Mouse (Mus musculus) A20 (cell line): Measurements from ENCODE around the gene Cldn5.

Experiments
- DNase-seq: peaks from one replicate; pipeline ENCODE4 v3.0.0-alpha.2; 2011; ENCODE audit warnings: low read depth, low spot score

Cldn5 gene

DNA sequence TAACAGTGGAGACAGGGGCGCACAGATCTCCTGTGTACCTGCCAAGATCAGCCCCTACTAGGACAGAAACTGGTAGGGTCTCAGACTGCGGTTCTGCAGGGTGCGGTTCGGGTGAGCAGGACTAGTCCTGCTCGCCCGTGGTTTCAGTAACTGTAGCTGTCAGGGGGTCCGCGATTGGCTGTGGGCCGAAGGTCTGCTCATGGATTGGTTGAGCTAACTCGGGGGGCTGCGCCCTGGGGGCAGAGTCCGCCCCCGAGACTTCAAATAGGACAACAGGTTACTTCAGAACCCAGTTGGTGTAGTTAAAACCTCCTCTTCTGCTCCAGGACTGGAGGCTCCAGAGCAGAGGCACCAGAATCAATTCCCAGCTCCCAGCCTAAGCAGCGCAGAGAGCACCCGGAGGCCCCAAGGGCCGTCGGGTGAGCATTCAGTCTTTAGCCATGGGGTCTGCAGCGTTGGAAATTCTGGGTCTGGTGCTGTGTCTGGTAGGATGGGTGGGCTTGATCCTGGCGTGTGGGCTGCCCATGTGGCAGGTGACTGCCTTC is at the start of gene Cldn5:
TSS of gene Cldn5 (plus strand) at position 292 of the 545 bp plus-strand sequence.
- DNase-seq = no peak

DNA sequence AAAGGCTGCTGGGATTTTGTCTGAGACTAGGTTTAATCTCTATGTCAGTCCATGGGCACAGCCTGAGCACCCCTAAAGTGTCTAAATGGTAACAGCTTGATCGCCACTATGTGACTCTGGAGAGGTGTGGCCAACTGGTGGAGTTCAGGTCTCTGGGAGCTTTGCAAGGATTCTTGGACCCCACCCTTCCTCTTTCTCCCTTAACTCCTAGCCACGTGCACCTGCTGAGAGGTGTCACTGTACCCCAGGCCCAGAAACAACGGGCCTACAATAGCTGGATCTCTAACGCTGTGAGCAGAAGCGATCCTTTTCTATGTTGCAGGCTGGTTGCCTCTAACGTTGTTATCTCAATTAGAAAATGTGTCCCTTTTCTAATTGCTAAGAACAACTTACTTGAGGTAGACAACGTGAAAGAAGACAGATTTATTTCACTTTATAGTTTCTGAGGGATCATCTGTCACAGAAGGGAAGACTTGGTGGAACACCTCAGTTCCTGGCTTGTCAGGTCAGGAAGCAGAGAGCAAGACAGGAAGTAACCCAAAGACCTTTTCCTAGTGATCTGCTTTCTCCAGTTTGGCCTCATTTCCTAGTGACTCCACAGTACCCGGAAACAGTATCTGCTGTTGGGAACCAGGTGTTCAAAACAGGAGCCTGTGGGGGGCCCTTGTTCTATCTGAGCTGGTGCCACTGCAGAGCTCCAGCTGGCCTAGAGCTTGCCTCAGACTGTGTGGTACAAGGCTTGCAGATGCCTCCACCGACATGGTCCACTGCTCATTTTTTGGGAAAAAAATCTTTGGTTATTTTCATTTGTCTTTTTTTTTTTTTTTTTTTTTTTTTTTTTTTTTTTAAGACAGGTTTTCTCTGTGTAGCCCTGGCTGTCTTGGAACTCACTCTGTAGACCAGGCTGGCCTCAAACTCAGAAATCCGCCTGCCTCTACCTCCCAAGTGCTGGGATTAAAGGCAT is 48.8 kb upstream of the Cldn5 start:
- no peak for DNase-seq

DNA sequence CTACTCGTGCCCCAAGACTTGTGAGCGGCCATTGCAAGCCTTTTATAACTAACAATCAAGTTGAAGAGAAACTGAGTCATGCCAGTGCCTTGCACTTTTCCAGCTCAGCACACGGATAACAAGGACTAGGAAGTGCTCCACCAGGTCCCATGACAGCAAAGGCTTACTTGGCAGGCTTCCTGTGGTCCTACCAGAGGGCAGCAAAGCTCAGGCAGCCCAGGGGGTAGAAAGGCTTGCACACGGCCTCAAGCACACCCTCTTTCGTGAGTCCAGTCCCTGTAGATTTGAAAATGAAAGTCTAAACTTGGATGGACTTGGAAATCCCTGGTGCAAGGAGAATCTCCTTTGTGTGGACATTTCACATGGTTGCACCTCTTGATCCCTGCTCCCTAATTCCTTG is 47.5 kb upstream of the Cldn5 start:
- DNase-seq = no peak

DNA sequence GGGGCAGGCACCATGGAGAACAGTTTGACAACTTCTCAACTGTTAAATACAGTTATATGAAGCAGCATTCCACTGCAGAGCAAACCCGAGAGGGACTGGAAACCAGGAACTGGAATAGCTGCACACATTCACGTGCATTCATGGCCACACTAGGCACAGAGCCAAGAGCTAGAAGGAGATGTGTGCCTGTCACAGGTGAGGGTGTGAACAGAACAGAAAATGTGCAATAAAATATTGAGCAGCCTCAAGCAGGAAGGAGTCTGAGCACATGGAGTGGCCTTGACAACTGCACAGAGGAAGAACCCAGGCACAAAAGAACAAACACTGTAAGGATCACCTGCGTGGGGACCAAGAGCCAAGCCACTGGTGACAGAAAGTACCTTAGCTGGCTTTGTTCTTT is 46.0 kb upstream of the Cldn5 start:
- DNase-seq = no peak

DNA sequence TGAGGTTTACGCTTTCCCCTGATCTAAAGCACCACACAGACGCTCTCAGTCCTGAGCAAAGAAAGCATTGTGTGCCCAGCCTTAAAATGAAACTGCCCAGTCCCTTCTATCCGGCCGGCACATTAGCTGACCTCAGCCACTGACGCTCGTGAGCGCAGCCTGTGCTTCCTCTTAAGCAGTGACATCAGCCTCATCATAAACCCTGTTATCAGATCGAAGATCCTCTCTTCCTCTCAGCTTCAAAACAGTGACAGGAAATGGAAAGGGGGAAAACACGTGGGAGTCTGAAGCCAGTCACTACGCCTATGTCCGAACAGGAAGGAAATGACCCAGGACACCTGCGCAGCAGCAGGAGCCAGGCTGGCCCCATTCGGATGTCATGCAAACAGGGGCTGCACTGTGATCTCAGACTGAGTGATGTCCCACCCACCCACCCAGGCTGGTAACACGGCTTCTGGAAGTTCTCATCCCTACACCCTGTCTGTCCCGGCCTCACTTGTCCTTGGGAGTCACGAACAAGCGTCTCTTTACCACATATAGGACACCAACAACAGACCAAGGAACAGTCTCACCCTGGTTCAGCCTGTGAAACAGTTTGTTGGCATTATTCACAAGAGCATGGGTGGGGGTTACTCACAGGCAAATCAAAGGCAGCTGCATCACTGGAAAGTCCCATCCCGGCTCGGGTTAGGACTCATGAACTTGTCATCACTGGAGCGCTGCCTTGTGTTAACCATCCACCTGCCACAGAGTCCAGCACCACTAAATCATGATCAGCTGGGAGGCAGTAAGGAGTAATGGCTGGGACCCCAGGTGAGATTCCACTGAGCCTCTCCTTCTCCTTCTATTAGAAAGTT is 43.3 kb upstream of the Cldn5 start:
- DNase-seq = peak; percentile 22

DNA sequence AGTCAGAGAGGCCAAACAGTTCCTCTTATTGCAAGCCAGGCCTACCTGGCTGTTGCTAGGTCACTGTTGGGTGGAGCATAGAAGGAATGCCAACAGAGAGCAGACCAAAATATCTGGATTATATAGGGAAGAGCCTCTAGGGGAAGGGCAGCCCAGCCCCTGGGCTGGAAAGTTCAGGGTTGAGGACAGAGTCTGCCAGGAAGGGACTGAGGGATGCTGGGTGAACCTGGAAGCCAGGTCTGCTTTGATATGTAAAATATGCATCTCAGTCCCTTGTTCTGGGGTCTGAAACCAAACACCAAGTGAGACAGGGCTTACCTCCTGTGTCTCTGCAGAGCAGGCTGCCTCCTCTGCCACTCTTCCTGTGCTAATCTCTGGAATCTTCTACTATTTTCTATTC is 38.3 kb upstream of the Cldn5 start:
- no peak for DNase-seq

DNA sequence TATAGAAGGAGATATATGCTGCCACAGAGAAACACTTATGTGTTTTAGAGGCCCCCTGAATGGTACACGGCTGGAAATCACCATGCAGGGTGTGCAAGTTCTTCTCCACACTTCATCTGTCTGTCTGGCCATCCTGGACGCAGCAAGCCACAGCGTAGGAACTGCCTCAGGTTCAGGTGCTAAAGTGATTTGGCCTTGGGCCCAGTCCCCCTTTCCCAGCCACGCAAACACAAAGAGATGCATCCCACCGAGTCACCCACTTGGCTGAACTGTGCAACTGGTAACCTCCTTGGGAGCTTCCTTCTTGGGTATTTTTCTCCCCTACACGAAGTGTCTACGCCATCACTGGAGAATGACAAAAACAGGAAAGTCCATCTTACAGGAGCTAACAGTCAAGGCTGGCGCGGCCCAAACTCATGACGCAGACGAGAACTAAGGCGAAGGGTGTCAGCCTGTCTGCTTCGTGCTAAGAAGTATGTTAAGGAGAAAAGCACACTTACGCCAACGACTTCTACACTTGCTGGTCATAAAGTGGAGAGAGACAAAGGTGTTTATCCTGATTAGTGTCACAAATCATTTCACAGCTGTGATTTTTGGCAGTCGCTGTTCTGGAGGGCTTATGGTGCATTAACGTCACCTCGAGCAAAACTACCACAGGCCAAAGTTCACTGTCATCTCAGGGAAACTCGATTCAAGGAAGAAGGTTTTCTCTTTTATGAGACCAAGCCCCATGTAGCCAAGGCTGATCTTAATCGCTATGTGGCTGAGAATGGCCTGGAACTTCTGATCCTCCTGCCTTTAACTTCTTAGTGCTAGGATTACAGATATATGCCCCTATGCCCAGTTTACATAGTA is 30.2 kb upstream of the Cldn5 start:
- DNase-seq = no peak

DNA sequence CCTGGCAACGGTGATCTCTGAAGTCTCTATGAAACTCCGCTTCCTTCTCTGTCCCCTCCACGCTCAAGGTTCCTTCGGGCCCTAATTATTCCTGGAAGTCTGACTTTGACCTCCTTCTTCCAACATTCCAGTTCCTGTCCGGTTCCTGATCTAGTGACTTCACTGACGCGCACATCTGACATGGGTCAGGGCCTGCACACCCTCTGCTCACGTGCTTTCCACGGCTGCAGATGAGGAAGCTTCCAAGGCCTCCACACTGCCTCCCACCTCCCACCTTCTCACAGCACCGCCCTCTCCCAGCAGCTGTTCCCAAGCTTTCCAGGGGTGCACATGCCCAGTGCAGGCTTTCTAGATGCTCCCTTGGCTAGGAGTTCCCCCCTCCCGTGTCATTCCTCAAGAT is 25.5 kb upstream of the Cldn5 start:
- DNase-seq = no peak

DNA sequence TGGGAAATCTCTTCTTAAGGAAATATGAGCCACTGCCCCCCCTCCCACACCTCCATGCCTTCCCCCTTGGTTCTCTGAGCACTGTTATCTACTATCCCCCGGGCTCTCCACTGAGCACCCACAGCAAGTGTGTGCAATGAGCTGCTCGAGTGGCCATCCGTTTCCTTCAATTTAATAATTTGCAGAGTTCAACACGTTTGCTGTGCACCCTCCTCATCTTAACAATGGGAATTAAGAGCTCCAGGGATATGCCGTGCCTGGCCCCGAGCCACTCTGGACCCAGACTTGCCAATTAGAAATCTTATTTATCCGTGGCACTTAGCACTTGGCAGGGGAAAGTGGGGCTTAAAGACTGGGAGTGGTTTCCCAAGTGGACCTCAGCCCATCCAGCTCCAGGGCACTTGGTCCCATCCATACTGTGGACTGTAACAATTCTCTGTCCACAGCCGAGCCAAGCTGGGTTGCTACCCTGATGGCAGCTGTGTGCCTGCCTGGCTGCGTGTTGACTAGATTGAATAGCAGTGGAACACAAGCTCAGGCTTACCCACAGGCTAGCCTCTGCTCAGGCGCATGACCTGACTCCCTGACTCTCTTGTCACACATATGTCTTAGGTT is 24.7 kb upstream of the Cldn5 start:
- no peak for DNase-seq

DNA sequence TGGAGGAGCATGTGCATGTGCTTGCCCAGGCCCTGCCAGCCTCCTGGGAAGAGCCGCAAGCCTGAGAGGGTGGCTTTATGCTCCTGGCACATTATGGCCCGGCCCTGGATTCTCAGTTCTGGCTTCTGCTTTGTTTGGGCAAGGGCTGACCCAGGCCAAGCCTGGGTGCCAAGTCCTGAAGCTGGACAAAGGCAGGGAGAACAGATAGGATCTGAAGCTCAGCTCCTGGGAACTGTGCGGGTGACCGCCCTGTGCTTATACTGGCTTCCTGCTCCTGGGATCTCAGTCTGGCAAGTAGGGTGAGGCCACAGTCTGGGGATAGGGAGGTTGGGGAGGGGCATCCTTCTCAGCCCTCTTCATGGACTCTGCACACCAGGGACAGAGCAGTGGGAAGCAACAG is 14.9 kb upstream of the Cldn5 start:
- DNase-seq = no peak

DNA sequence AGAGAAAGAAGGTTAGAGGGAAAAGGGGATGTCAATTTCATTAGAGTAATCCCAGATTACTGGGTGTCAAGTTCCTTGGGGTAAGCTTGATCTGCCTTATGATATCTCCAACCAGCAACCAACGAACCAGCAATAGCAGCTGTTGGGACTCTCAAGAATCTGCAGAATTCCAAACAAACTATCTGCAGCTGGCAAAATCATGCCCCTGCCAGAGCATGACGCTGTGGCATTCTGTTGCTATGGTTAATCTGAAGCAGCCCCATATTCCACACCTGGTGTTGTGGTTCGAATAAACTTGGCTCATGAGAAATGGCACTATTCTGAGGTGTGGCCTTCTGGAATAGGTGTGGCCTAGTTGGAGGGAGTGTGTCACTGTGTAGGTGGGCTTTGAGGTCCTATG is 13.7 kb upstream of the Cldn5 start:
- no peak for DNase-seq

DNA sequence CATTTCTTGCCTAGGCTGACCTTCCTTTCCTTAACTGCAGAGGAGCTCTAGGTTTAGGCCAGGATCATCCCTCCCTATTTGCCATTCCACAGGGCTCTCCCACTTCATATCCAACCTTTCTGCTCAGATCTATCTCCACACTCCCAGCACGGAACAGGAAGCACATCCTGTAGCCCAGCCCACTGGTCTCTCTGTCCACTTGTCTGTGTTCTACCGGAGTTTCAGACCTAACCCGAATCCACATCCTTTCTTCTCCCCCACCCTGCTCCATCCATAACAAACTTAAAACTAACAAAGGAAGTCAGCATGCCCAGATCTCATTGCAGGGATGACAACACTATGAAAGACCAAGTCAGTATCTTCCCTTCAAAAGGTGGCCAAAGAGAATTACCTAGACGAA is 10.3 kb upstream of the Cldn5 start:
- no peak for DNase-seq

DNA sequence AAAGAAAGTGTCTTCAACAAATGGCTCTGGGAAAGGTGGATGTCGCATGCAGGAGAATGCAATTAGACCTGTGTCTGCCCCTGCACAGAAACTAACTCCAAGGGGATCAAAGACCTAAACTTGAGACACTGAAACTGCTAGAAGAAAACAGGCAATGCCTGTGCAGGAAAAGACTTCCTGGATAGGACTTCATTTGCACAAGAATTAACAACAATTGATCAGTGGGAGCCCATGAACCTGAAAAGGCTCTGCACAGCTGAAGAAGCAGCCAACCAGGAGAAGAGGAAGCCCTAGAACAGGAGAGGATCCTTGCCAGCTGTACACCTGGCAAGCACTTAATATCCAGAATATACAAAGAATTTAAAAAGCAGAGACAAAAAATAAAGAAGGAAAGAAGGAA is 7.1 kb upstream of the Cldn5 start:
- DNase-seq = no peak

DNA sequence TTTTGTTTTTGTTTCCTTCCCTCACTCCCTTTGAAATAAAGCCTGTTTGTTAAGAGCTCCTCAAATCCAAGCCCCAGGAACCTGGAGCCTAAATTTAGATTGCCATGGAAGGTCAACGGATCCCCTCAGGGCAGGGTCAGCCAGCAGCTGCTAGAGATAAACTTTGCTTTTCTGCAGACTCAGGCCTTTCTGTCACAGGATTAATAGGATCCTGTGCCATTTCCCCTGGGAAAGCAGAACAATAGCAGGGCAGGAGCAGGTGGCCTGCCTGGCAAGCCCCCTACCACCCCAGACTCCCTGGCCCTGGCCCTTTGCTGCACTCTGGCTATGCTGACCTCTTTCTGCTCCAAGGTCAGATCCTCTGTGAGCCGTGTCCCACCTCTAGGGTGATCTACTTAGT is 2.7 kb upstream of the Cldn5 start:
- no peak for DNase-seq

DNA sequence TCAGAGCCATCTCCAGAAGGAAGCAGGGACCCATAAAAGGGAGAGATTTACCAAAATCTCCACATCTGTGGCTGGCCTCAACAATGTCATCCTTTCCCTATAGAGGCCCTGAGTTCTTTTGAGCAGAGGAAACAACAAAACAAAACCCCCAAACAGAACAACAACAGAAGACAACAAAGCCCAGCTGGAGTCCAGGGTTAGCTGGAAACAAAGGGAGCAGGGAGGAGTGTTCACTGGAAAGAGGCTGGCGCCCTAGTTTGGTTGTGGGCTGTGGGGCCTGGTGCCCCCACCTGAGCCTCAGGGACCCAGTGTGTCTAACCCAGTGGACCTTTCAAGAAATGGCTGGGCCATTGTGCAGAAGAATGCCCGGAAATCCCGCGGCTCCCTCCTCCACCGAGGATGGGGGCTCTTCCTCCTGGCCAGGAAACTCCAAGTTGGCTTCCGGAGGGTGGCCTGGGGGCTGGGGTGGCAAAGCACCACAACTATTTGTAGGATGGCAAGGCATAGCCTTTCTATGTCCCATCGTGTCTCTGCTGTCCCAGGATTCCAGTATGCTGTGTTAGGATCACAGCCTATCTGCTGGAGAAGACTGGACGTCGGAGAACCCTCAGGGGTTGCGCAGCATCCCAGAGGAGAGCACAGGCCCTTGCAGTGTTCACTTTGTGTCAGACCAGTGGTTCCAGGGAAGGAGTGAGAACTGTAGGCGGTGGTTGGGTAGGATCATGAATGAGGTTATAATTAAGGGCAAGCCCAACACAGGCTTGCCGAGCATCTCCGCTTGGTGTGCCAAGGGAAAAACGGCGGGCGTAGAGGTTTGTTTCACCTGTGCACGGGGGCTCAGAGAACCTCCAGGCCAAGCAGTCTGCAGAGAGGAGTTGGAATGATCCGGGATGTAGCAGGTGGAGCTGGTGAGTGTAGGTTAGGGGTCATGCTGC is 759 bp upstream of the Cldn5 start:
- no peak for DNase-seq

DNA sequence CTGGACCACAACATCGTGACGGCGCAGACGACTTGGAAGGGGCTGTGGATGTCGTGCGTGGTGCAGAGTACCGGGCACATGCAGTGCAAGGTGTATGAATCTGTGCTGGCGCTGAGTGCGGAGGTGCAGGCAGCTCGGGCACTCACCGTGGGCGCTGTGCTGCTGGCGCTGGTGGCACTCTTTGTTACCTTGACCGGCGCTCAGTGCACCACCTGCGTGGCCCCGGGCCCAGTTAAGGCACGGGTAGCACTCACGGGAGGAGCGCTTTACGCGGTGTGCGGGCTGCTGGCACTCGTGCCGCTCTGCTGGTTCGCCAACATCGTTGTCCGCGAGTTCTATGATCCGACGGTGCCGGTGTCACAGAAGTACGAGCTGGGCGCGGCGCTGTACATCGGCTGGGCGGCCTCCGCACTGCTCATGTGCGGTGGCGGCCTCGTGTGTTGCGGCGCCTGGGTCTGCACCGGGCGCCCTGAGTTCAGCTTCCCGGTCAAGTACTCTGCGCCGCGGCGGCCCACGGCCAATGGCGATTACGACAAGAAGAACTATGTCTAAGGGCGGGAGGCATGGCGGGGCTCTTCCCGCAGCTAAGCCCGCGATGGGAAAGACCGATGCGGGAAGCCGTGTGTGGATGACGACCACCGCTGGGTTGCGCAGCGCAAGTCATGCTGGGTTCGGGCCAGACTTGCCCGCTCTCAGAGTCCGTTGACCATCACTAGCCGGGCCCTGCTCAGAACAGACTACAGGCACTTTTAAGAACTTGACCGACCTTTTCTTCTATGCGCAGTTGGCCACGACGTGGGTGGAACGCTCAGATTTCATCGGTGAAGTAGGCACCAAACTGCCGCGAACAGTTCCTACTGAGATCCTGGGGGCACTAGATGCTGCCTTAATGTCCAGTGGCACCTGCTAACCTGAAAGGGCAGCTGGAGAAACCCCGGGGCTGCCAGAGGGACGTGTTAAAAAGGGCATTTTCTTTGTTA is 744 bp downstream of the Cldn5 start:
- no peak for DNase-seq

DNA sequence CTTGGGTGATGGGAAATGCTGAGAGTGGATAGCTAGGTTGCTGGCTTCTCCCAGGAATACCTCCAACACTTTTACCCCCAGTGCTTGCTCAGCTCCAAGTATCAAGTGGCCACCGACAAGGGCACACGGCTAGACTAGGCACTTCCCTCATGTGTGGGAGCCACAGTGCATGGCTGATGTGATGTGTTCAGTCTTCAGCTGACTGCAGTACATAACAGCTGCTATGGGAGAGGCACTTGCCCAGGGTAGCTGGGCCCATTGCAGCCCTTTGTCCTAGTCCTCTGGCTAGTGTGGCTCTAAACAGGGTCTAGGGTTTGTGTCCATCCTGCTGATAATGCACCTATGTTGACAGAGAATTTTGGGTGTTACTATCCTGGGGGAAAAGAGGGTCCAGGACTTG is 1.8 kb downstream of the Cldn5 start:
- no peak for DNase-seq

DNA sequence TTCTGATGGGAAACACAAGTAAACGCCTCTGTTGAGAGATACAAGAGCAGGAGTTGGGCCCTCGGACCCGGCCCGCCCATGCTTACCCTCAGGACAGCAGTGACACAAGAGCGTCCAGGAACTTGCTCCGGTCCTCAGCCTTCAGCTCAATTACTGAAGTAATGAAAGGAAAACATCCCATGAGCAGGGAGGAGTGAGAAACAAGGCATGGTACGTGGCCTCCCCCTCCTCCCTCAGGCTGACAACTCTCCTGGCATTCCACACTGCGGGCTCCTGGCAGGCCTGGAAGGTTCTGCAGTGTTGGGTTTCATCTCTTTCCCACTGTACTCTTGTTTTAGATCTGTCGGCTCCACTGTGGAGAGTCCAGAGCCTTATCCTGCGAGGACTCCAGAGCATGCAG is 5.2 kb downstream of the Cldn5 start:
- no peak for DNase-seq

DNA sequence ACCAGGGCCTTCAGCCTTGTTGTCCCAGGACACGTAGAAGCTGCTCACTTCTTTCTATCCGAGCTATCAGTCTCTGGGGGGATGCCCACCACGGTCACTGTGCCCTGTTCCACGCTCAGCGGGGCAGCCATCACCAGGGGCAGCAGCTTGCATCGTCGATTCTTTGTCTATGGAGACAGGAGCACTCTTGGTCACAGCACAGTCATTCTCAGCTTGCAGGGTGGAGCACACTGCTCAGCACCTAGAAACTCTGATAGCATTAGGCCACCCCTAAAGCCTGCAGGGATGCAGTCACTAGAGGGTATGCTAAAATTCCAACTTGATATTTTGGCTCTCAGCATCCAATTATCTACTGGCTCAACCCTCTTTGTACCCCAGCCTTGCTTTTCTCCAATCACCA is 8.4 kb downstream of the Cldn5 start:
- DNase-seq = no peak
